8 mouse cellular contexts compared by ENCODE assay signal in genomic region chr8:4404880-4405261, GRCm38 (mm10).
DNase-seq lines count a peak whose midpoint lies in the region; ATAC-seq lines count a peak whose summit lies in the region.

No protein-coding gene starts in this region.

- H3K27me3 ChIP-seq in embryonic facial prominence, embryonic 12.5 days = no peaks in the 10 kb centered on the region
- no peaks in the 10 kb centered on the region for H3K27me3 ChIP-seq in limb, embryonic 15.5 days
- no peaks in the 10 kb centered on the region for H3K27me3 ChIP-seq in neural tube, embryonic 11.5 days (ENCODE audit: control insufficient read depth, insufficient read depth, low read length)

- ATAC-seq in embryonic facial prominence, embryonic 12.5 days (ENCODE audit: insufficient number of reproducible peaks, insufficient read depth, low FRiP score, low TSS enrichment) = no peak
- ATAC-seq in limb, embryonic 15.5 days (ENCODE audit: insufficient number of reproducible peaks, low FRiP score, low TSS enrichment, low read depth) = no peak
- ATAC-seq in neural tube, embryonic 11.5 days (ENCODE audit: insufficient read depth, low FRiP score, low TSS enrichment) = no peak

- H3K36me3 ChIP-seq in embryonic facial prominence, embryonic 12.5 days = no peaks in the 10 kb centered on the region
- H3K36me3 ChIP-seq in limb, embryonic 15.5 days = no peaks in the 10 kb centered on the region
- H3K36me3 ChIP-seq in neural tube, embryonic 11.5 days (ENCODE audit: control insufficient read depth, insufficient read depth, low read length) = no peaks in the 10 kb centered on the region

- H3K27ac ChIP-seq in embryonic facial prominence, embryonic 12.5 days = no peak overlapping the region
- H3K27ac ChIP-seq in limb, embryonic 15.5 days = no peak overlapping the region
- no peak overlapping the region for H3K27ac ChIP-seq in neural tube, embryonic 11.5 days (ENCODE audit: low read depth, low read length)

- WGBS in embryonic facial prominence, embryonic 12.5 days = 14% methylated on average over 16 of the region's 16 CpGs
- WGBS in limb, embryonic 15.5 days = 15% methylated on average over 16 of the region's 16 CpGs
- 18% methylated on average over 16 of the region's 16 CpGs for WGBS in neural tube, embryonic 11.5 days

- H3K4me3 ChIP-seq in embryonic facial prominence, embryonic 12.5 days = peak overlapping the region; percentile 32
- H3K4me3 ChIP-seq in limb, embryonic 15.5 days = peak overlapping the region; percentile 35
- peak overlapping the region; percentile 15; the same call in 1 of the 2 replicates for H3K4me3 ChIP-seq in neural tube, embryonic 11.5 days (ENCODE audit: low read depth, low read length)

- peak; percentile 40 to 45 for DNase-seq in cerebellum, postnatal 10 days
- DNase-seq in cerebellum, adult 11 months = no peak
- peak; percentile 59 for DNase-seq in heart, postnatal 4 days
- peak; percentile 29 for DNase-seq in neural tube, embryonic 11.5 days (ENCODE audit: low spot score)
- DNase-seq in thymus, postnatal 14 days = no peak
- no peak for DNase-seq in frontal cortex, postnatal 25 days (ENCODE audit: low spot score in 2 of 2)

- H3K4me1 ChIP-seq in embryonic facial prominence, embryonic 12.5 days = no peaks in the 10 kb centered on the region
- H3K4me1 ChIP-seq in limb, embryonic 15.5 days = peaks cover 3% of the 10 kb centered on the region; the same call in 1 of the 2 replicates
- no peaks in the 10 kb centered on the region for H3K4me1 ChIP-seq in neural tube, embryonic 11.5 days (ENCODE audit: control insufficient read depth, insufficient read depth, low read length)

- H3K4me2 ChIP-seq in embryonic facial prominence, embryonic 12.5 days (replicated peaks) = peak overlapping the region; percentile 56
- peak overlapping the region; percentile 58 for H3K4me2 ChIP-seq in limb, embryonic 15.5 days
- H3K4me2 ChIP-seq in neural tube, embryonic 11.5 days (ENCODE audit: low read depth) = peak overlapping the region; percentile 41

- no peaks in the 10 kb centered on the region for H3K9me3 ChIP-seq in embryonic facial prominence, embryonic 12.5 days
- H3K9me3 ChIP-seq in limb, embryonic 15.5 days = no peaks in the 10 kb centered on the region
- H3K9me3 ChIP-seq in neural tube, embryonic 11.5 days (ENCODE audit: control insufficient read depth, low read length) = no peaks in the 10 kb centered on the region

- H3K9ac ChIP-seq in embryonic facial prominence, embryonic 12.5 days = peak overlapping the region; percentile 43; the same call in 1 of the 2 replicates
- 0 out of 2 replicates have a peak overlapping the region, but pooled peaks have one; percentile 11 for H3K9ac ChIP-seq in limb, embryonic 15.5 days
- H3K9ac ChIP-seq in neural tube, embryonic 11.5 days (ENCODE audit: low read length) = peak overlapping the region; percentile 39; the same call in 1 of the 2 replicates

Comparison
In these comparisons a context has a peak if more than half of its experiments do, and no peak if none do; other contexts are left out.
1. DNase-seq: peak in cerebellum, postnatal 10 days (2 of 2), heart, postnatal 4 days (single experiment) and neural tube, embryonic 11.5 days (single experiment); none in cerebellum, adult 11 months (single experiment), thymus, postnatal 14 days (single experiment) and frontal cortex, postnatal 25 days (0 of 2).
2. Peak in every context shown above with its lines, with median percentiles within 50 percentile points of each other: H3K4me2 ChIP-seq, H3K4me3 ChIP-seq and H3K9ac ChIP-seq.